Mouse (Mus musculus) stomach, embryonic 16.5 days (tissue): ENCODE results near the gene Olfr1369-ps1. TPM values are rescaled to one million over a fixed set of nuclear protein-coding genes. Genes with fewer than 3 reads are reported as not detected.
"Not testable (repeated sequence)": the region's sequence is repeated elsewhere in the genome, so short reads cannot be mapped to it uniquely, and the experiment has no call there.

Experiments
- ATAC-seq: fragments of 200-750 bp; cut with Nextera tagmentation; 2 replicates; pipeline ENCODE4 v1.8.0; 2017; ENCODE audit warnings: moderate number of reproducible peaks, moderate TSS enrichment; ENCODE audit not compliant: insufficient read depth, low FRiP score
- H3K27ac ChIP-seq: fragments of 300-500 bp; sonication (generic); 2 replicates; pipeline ENCODE4 v1.5.1; 2014; ENCODE audit warnings: low read length
- H3K27me3 ChIP-seq: fragments of 300-500 bp; sonication (generic); 2 replicates; pipeline ENCODE4 v1.6.1; 2014; ENCODE audit warnings: low read length, control low read depth, mixed read lengths; ENCODE audit not compliant: control insufficient read depth, insufficient read depth
- H3K36me3 ChIP-seq: fragments of 300-500 bp; sonication (generic); 2 replicates; pipeline ENCODE4 v1.6.1; 2014; ENCODE audit warnings: low read length; ENCODE audit not compliant: control insufficient read depth, insufficient read depth
- H3K4me1 ChIP-seq: fragments of 300-500 bp; sonication (generic); 2 replicates; pipeline ENCODE4 v1.6.1; 2014; ENCODE audit warnings: low read length, control low read depth, mixed read lengths; ENCODE audit not compliant: control insufficient read depth, insufficient read depth
- H3K4me2 ChIP-seq: fragments of 300-500 bp; sonication (generic); 2 replicates; pipeline ENCODE4 v1.6.1; 2014; ENCODE audit warnings: low read depth, low read length, mixed read lengths
- H3K4me3 ChIP-seq: fragments of 300-500 bp; sonication (generic); replicated peaks from 2 replicates; pipeline ENCODE4 v1.5.1; 2014; ENCODE audit warnings: mild to moderate bottlenecking, low read length
- H3K9ac ChIP-seq: fragments of 300-500 bp; sonication (generic); 2 replicates; pipeline ENCODE4 v1.6.1; 2014; ENCODE audit warnings: low read length
- H3K9me3 ChIP-seq: fragments of 300-500 bp; sonication (generic); replicated peaks from 2 replicates; pipeline ENCODE4 v1.6.1; 2016; ENCODE audit warnings: low read length, control low read depth; ENCODE audit not compliant: control insufficient read depth
- WGBS: fragments of 180-500 bp; shearing (Covaris S2); extraction: QIAGEN DNeasy Blood & Tissue Kit; methylation state at CpG from one replicate; pipeline ENCODE4 v1.1.7; 2014; 5-methylcytosine and 5-hydroxymethylcytosine counted together
- polyA plus RNA-seq: library from polyadenylated mRNA; unstranded; fragments of >200 nt; fragmentation: Nextera tagmentation; extraction: Ambion mirVana; gene quantifications from 2 replicates; pipeline ENCODE4 v1.2.1, GENCODE M21; 2015

Olfr1369-ps1 gene
- polyA plus RNA-seq: not detected in 2 replicates

GRCm38 (mm10) chr13:21111183-21111582 lies at the start of gene Olfr1369-ps1:
Gene Olfr1369-ps1, plus strand, starts transcription at chr13:21111483.
- H3K4me1 ChIP-seq, H3K9ac ChIP-seq: not testable (repeated sequence)
- WGBS: 77% methylated on average over 3 of the region's 3 CpGs

GRCm38 (mm10) chr13:21066021-21066420 lies 45.3 kb upstream of the Olfr1369-ps1 start:
- 72% methylated on average over 2 of the region's 2 CpGs for WGBS
- Histone ChIP-seq H3K4me3 (no peak overlapping the region), H3K27me3 (no peaks in the 10 kb centered on the region), H3K27ac (no peak overlapping the region), H3K9me3 (no peaks in the 10 kb centered on the region), H3K4me1 (no peaks in the 10 kb centered on the region), H3K9ac (no peak overlapping the region), H3K4me2 (no peak overlapping the region), H3K36me3 (no peaks in the 10 kb centered on the region)
- no peak for ATAC-seq

More at GRCm38 (mm10) chr13:21111183-21111582, at the start of gene Olfr1369-ps1:
- not testable (repeated sequence) for ATAC-seq, H3K9me3 ChIP-seq, H3K4me3 ChIP-seq, H3K4me2 ChIP-seq, H3K36me3 ChIP-seq, H3K27me3 ChIP-seq, H3K27ac ChIP-seq

GRCm38 (mm10) chr13:21074847-21075246 lies 36.4 kb upstream of the Olfr1369-ps1 start, which contains the start of gene Olfr1370:
Gene Olfr1370, minus strand, starts transcription at chr13:21074947.
- no peaks in the 10 kb centered on the region for H3K36me3 ChIP-seq
- H3K9me3 ChIP-seq: no peaks in the 10 kb centered on the region
- no peaks in the 10 kb centered on the region for H3K4me1 ChIP-seq
- H3K27me3 ChIP-seq: no peaks in the 10 kb centered on the region
- ATAC-seq: no peak
- no peak within 1 kb of the TSS for H3K4me3 ChIP-seq
- H3K9ac ChIP-seq: no peak within 1 kb of the TSS
- WGBS: 68% methylated on average over 3 of the region's 3 CpGs
- no peak within 1 kb of the TSS for H3K27ac ChIP-seq
- H3K4me2 ChIP-seq: no peak within 1 kb of the TSS

DNA sequence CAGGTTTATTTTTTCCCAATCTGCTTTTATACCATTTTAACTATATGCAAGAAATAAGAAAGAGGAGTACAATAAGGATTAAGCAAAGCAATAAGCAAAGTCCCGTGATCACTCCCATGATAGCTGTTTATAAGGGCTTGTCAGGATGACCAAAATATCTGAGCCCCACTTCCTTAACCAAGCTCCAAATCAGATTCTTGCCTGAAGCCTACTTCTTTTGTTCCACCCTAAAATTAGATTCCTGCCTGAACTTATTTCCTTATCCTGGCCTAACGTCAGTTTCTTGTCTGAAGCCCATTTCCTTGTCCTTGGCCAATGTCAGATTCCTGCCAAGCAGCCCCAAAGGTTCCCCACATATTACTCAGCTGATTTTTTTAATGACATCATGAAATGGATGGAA lies 28.6 kb upstream of the Olfr1369-ps1 start:
- no peaks in the 10 kb centered on the region for H3K9me3 ChIP-seq
- H3K27me3 ChIP-seq: no peaks in the 10 kb centered on the region
- no peak overlapping the region for H3K4me2 ChIP-seq
- 66% methylated on average over 2 of the region's 2 CpGs for WGBS
- H3K4me3 ChIP-seq: no peak overlapping the region
- no peaks in the 10 kb centered on the region for H3K4me1 ChIP-seq
- no peak overlapping the region for H3K9ac ChIP-seq
- no peak overlapping the region for H3K27ac ChIP-seq
- H3K36me3 ChIP-seq: no peaks in the 10 kb centered on the region
- ATAC-seq: no peak

DNA sequence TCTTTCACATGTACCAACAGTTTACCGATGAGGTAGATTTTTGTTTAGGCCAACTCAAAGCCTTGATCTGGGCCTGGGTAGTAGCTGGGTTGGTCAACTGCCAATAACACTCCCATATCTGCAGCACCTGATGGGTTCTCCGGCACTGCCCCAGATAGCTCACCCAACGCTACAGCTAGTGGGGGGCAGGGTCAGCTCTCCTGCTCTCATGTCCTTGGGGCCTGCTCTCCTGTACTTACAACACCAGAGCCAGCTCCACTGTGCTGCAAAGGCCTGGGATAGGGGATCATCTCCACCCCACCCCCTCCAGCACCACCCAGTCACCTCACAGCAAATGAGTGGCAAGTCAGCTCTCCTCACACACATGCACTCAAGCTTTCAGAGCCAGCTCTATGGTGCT lies 1.5 kb upstream of the Olfr1369-ps1 start:
- no peaks in the 10 kb centered on the region for H3K27me3 ChIP-seq
- no peaks in the 10 kb centered on the region for H3K4me1 ChIP-seq
- no peak overlapping the region for H3K4me2 ChIP-seq
- no peak overlapping the region for H3K4me3 ChIP-seq
- no peaks in the 10 kb centered on the region for H3K9me3 ChIP-seq
- ATAC-seq: no peak; the same call in 1 of the 2 replicates
- no peaks in the 10 kb centered on the region for H3K36me3 ChIP-seq
- 90% methylated on average over 3 of the region's 3 CpGs for WGBS
- no peak overlapping the region for H3K27ac ChIP-seq
- no peak overlapping the region for H3K9ac ChIP-seq

DNA sequence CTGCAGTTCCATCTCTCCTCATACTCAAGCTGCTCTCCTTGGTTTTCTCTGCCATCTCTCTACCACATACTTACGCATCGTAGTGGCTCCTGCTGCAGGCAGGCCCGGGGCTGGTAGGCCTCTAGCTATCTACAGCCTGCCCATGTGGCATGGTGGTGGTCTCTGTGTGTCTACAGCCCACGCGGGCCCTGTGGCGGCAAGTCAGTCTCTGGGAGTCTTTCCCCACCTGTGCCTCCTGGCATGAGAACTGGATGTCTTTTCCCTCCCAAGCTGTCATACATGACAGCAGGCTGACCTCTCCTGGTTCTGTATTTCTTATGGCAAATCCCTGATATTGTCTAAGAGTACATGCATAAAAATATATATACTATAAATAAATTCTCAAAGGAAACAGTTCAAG lies 842 bp upstream of the Olfr1369-ps1 start:
- H3K4me2 ChIP-seq: no peak overlapping the region
- H3K27ac ChIP-seq: no peak overlapping the region
- no peaks in the 10 kb centered on the region for H3K27me3 ChIP-seq
- no peaks in the 10 kb centered on the region for H3K9me3 ChIP-seq
- H3K4me1 ChIP-seq: no peaks in the 10 kb centered on the region
- no peak for ATAC-seq
- no peak overlapping the region for H3K9ac ChIP-seq
- 81% methylated on average over 6 of the region's 6 CpGs for WGBS
- no peaks in the 10 kb centered on the region for H3K36me3 ChIP-seq
- H3K4me3 ChIP-seq: no peak overlapping the region

GRCm38 (mm10) chr13:21114121-21114520 lies 2.8 kb downstream of the Olfr1369-ps1 start:
- 81% methylated on average over 4 of the region's 4 CpGs for WGBS
- no peaks in the 10 kb centered on the region for H3K9me3 ChIP-seq
- no peaks in the 10 kb centered on the region for H3K27me3 ChIP-seq
- no peaks in the 10 kb centered on the region for H3K36me3 ChIP-seq
- no peak for ATAC-seq
- H3K27ac ChIP-seq: no peak overlapping the region
- H3K4me2 ChIP-seq: no peak overlapping the region
- H3K4me3 ChIP-seq: no peak overlapping the region
- H3K4me1 ChIP-seq: no peaks in the 10 kb centered on the region
- no peak overlapping the region for H3K9ac ChIP-seq

DNA sequence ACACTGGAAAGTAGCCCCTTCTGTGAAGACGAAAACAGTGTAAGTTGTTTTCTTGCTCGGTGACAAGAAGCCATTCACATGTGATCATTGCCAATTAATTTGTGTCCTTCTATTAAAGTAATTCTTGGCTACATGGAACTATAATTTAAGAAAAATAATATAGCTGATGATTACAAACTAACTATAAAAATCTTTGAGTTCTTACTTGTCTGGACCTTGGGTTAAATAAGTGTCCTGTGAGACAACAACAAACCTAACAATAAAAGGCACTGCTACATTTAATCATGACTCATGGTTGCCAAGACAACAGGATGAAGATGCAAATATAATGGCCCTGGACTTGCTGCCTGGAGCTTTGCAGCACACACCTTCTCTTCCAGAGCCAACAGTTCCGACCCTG lies 18.1 kb downstream of the Olfr1369-ps1 start, which contains the start of gene Olfr263:
Olfr263 (plus strand) TSS at position 301 of the 400 bp plus-strand sequence.
- WGBS: 80% methylated on average over 3 of the region's 3 CpGs
- H3K36me3 ChIP-seq: not testable (repeated sequence)

GRCm38 (mm10) chr13:21142421-21142820 lies 31.1 kb downstream of the Olfr1369-ps1 start:
- H3K9ac ChIP-seq: no peak overlapping the region
- H3K4me3 ChIP-seq: no peak overlapping the region
- ATAC-seq: no peak
- H3K27me3 ChIP-seq: no peaks in the 10 kb centered on the region
- H3K4me2 ChIP-seq: no peak overlapping the region
- no peak overlapping the region for H3K27ac ChIP-seq
- no peaks in the 10 kb centered on the region for H3K4me1 ChIP-seq
- WGBS: 36% methylated on average over 8 of the region's 8 CpGs
- no peaks in the 10 kb centered on the region for H3K36me3 ChIP-seq
- no peaks in the 10 kb centered on the region for H3K9me3 ChIP-seq

More for the DNA sequence above, 18.1 kb downstream of the Olfr1369-ps1 start, which contains the start of gene Olfr263:
- not testable (repeated sequence) for H3K9ac ChIP-seq, H3K4me2 ChIP-seq, ATAC-seq, H3K4me1 ChIP-seq, H3K27me3 ChIP-seq, H3K4me3 ChIP-seq, H3K27ac ChIP-seq, H3K9me3 ChIP-seq
